Mouse (Mus musculus): ENCODE data around the gene Fgr. TPM values are rescaled to one million over a fixed set of nuclear protein-coding genes. Genes with fewer than 3 reads are reported as not detected.

The Fgr gene
- polyA plus RNA-seq, 1 experiment from 2014 or later, result not detected

GRCm38 (mm10) chr4:132977597-132977996 is 3.7 kb downstream of the Fgr start:
- H3K4me1 ChIP-seq (replicated peaks), result peaks cover 41% of the 10 kb centered on the region
- 61% methylated on average over 5 of the region's 5 CpGs for whole genome bisulfite sequencing
- H3K27ac ChIP-seq (replicated peaks), result no peak overlapping the region
- no peak overlapping the region for H3K4me2 ChIP-seq
- ATAC-seq (ENCODE audit: low read depth), result no peak
- H3K27me3 ChIP-seq, result peaks cover 51% of the 10 kb centered on the region
- H3K9ac ChIP-seq, result no peak overlapping the region
- H3K36me3 ChIP-seq, result no peaks in the 10 kb centered on the region
- H3K4me3 ChIP-seq, result no peak overlapping the region
- no peaks in the 10 kb centered on the region for H3K9me3 ChIP-seq

DNA sequence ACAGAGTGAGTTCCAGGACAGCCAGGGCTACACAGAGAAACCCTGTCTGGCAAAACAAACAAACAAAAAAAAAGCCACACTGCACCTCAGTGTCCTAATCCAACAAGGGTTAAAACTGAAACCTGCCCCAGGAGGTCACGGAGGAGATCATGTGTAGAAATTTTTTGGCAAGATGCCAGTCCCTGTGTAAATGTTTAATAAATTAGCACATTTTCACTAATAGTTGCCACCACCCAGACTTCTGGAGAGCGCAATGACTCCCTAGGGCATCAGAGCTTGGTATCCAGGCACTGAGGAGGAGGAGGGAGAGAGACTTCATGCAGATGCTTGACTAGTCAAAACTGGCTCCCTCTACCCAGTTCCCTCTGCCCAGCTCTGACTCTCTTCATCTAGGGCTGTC is 5.3 kb downstream of the Fgr start:
- no peak overlapping the region for H3K4me3 ChIP-seq
- no peak for ATAC-seq (ENCODE audit: low read depth)
- no peaks in the 10 kb centered on the region for H3K36me3 ChIP-seq
- WGBS, result 55% methylated on average over 2 of the region's 2 CpGs
- H3K27ac ChIP-seq (replicated peaks), result no peak overlapping the region
- peaks cover 36% of the 10 kb centered on the region for H3K27me3 ChIP-seq
- H3K4me2 ChIP-seq, result no peak overlapping the region
- no peaks in the 10 kb centered on the region for H3K9me3 ChIP-seq
- H3K9ac ChIP-seq, result no peak overlapping the region
- H3K4me1 ChIP-seq (replicated peaks), result peaks cover 35% of the 10 kb centered on the region

GRCm38 (mm10) chr4:132981621-132982020 is 7.7 kb downstream of the Fgr start:
- WGBS, result 72% methylated on average over 6 of the region's 6 CpGs
- Histone ChIP-seq H3K9me3 (no peaks in the 10 kb centered on the region), H3K4me2 (no peak overlapping the region), H3K9ac (no peak overlapping the region), H3K4me1 (replicated peaks) (peaks cover 21% of the 10 kb centered on the region), H3K36me3 (no peaks in the 10 kb centered on the region), H3K27ac (replicated peaks) (no peak overlapping the region), H3K27me3 (peaks cover 11% of the 10 kb centered on the region; the same call in 1 of the 2 replicates), H3K4me3 (no peak overlapping the region)
- no peak for ATAC-seq (ENCODE audit: low read depth)

DNA sequence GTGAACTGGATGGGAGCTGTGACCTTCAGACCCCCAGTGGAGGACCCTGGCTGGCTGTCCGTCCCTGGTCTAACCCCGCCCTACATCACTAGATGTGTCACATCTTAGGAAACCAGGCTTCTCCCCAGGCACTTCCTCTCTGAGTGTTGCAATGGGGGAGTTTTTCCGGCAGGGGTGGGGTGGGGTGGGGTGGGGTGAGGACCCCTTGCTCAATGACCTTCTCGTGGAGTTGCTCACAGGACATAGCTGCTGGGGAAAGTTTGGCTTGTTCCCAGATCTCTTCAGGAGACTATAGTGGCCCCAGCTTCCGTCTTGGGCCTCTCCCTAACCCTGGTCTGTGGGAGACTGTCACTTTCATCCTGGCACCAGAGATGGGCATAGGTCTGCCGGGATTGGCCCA is 9.1 kb downstream of the Fgr start:
- H3K27me3 ChIP-seq, result no peaks in the 10 kb centered on the region
- H3K4me3 ChIP-seq, result no peak overlapping the region
- H3K27ac ChIP-seq (replicated peaks), result no peak overlapping the region
- H3K36me3 ChIP-seq, result no peaks in the 10 kb centered on the region
- H3K4me1 ChIP-seq (replicated peaks), result peaks cover 21% of the 10 kb centered on the region
- no peak overlapping the region for H3K4me2 ChIP-seq
- no peak for ATAC-seq (ENCODE audit: low read depth)
- H3K9me3 ChIP-seq, result no peaks in the 10 kb centered on the region
- WGBS, result 75% methylated on average over 6 of the region's 6 CpGs
- no peak overlapping the region for H3K9ac ChIP-seq

- H3K4me2 ChIP-seq, result no peak overlapping the region
- 0 out of 2 replicates have a peak overlapping the region, but pooled peaks have one; percentile 8 for H3K9ac ChIP-seq
- H3K4me3 ChIP-seq, result no peak overlapping the region
- H3K27ac ChIP-seq (replicated peaks), result peak overlapping the region; percentile 72
- peak; percentile 47; the same call in 1 of the 2 replicates for ATAC-seq (ENCODE audit: low read depth)
- no peaks in the 10 kb centered on the region for H3K36me3 ChIP-seq
- no peaks in the 10 kb centered on the region for H3K27me3 ChIP-seq
- H3K4me1 ChIP-seq (replicated peaks), result peaks cover 21% of the 10 kb centered on the region
- no peaks in the 10 kb centered on the region for H3K9me3 ChIP-seq
- WGBS, result 49% methylated on average over 6 of the region's 7 CpGs
Observed at GRCm38 (mm10) chr4:132983664-132984512, 10.0 kb downstream of the Fgr start.

DNA sequence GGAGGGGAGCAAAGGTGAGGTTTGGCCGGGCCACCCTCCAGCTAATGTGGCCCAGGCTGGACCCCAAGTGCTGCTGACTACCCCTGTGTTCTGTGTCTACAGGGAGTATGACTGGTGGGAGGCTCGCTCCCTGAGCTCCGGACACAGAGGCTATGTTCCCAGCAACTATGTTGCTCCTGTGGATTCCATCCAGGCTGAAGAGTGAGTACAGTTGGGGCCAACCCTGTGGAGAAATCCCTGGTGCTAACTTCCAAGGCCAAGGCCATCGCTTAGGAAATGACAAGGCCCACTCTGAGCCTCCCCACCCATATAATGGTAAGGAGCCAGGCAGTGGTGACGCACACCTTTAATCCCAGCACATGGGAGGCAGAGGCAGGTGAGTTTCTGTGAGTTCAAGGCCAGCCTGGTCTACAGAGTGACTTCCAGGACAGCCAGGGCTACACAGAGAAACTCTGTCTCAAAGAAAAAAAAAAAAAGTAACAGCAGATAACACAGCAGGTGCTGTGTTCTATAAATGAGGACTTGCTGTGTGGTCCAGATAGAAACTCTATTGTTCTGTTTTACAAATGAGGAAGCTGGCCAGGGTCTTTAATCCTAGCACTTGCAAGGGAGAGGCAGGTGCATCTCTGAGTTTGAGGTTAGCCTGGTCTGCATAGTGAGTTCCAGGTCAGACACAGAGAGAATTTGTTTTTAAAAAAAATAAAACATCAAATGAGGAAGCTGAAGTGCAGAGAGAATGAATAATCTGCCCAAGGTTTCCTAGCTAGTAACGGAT is 14.9 kb downstream of the Fgr start:
- H3K4me2 ChIP-seq, result no peak overlapping the region
- no peak overlapping the region for H3K27ac ChIP-seq (replicated peaks)
- H3K9me3 ChIP-seq, result no peaks in the 10 kb centered on the region
- ATAC-seq (ENCODE audit: low read depth), result no peak
- 91% methylated on average over 6 of the region's 6 CpGs for WGBS
- peaks cover 10% of the 10 kb centered on the region for H3K4me1 ChIP-seq (replicated peaks)
- H3K36me3 ChIP-seq, result no peaks in the 10 kb centered on the region
- no peak overlapping the region for H3K9ac ChIP-seq
- no peaks in the 10 kb centered on the region for H3K27me3 ChIP-seq
- H3K4me3 ChIP-seq, result no peak overlapping the region

GRCm38 (mm10) chr4:132993553-132993952 is 19.7 kb downstream of the Fgr start:
- Histone ChIP-seq H3K36me3 (no peaks in the 10 kb centered on the region), H3K27ac (replicated peaks) (no peak overlapping the region), H3K27me3 (no peaks in the 10 kb centered on the region), H3K4me2 (no peak overlapping the region), H3K4me1 (replicated peaks) (no peaks in the 10 kb centered on the region), H3K4me3 (no peak overlapping the region), H3K9ac (no peak overlapping the region), H3K9me3 (no peaks in the 10 kb centered on the region)
- 58% methylated on average over 4 of the region's 4 CpGs for WGBS
- no peak for ATAC-seq (ENCODE audit: low read depth)

GRCm38 (mm10) chr4:132997469-132998237 is 23.8 kb downstream of the Fgr start:
- Histone ChIP-seq H3K9me3 (no peaks in the 10 kb centered on the region), H3K4me1 (replicated peaks) (peaks cover 2% of the 10 kb centered on the region; the same call in 1 of the 2 replicates), H3K36me3 (no peaks in the 10 kb centered on the region), H3K27me3 (no peaks in the 10 kb centered on the region), H3K9ac (no peak overlapping the region), H3K27ac (replicated peaks) (no peak overlapping the region), H3K4me3 (no peak overlapping the region), H3K4me2 (no peak overlapping the region)
- ATAC-seq (ENCODE audit: low read depth), result no peak
- WGBS, result 48% methylated on average over 14 of the region's 14 CpGs

GRCm38 (mm10) chr4:133002896-133003295 is 29.0 kb downstream of the Fgr start:
- ATAC-seq (ENCODE audit: low read depth), result peak; percentile 28; the same call in 1 of the 2 replicates
- WGBS, result 24% methylated on average over 10 of the region's 10 CpGs
- Histone ChIP-seq H3K27me3 (no peaks in the 10 kb centered on the region), H3K36me3 (no peaks in the 10 kb centered on the region), H3K4me3 (no peak overlapping the region), H3K4me2 (no peak overlapping the region), H3K4me1 (replicated peaks) (peaks cover 16% of the 10 kb centered on the region), H3K27ac (replicated peaks) (peak overlapping the region; percentile 71), H3K9me3 (no peaks in the 10 kb centered on the region), H3K9ac (no peak overlapping the region)

- Histone ChIP-seq H3K9me3 (no peaks in the 10 kb centered on the region), H3K27me3 (no peaks in the 10 kb centered on the region), H3K4me2 (no peak overlapping the region), H3K9ac (0 out of 2 replicates have a peak overlapping the region, but pooled peaks have one; percentile 6), H3K36me3 (no peaks in the 10 kb centered on the region), H3K27ac (replicated peaks) (peak overlapping the region; percentile 71), H3K4me1 (replicated peaks) (peaks cover 18% of the 10 kb centered on the region), H3K4me3 (no peak overlapping the region)
- 33% methylated on average over 21 of the region's 21 CpGs for WGBS
- ATAC-seq (ENCODE audit: low read depth), result no peak
Observed at GRCm38 (mm10) chr4:133003316-133004018, 29.6 kb downstream of the Fgr start.

- no peak overlapping the region for H3K27ac ChIP-seq (replicated peaks)
- H3K36me3 ChIP-seq, result no peaks in the 10 kb centered on the region
- H3K4me1 ChIP-seq (replicated peaks), result peaks cover 18% of the 10 kb centered on the region
- H3K9me3 ChIP-seq, result no peaks in the 10 kb centered on the region
- ATAC-seq (ENCODE audit: low read depth), result no peak
- no peak overlapping the region for H3K4me2 ChIP-seq
- H3K9ac ChIP-seq, result no peak overlapping the region
- WGBS, result 1% methylated on average over 3 of the region's 3 CpGs
- H3K4me3 ChIP-seq, result no peak overlapping the region
- H3K27me3 ChIP-seq, result peaks cover 10% of the 10 kb centered on the region
Observed at GRCm38 (mm10) chr4:133005233-133005632, 31.3 kb downstream of the Fgr start.

Measured in neural tube, embryonic 13.5 days (tissue).